Mouse (Mus musculus) liver, embryonic 13.5 days (tissue): Measurements from ENCODE around the gene Bckdhb. TPM values are rescaled to one million over a fixed set of nuclear protein-coding genes. Genes with fewer than 3 reads are reported as not detected.
"Not testable (repeated sequence)": the region's sequence is repeated elsewhere in the genome, so short reads cannot be mapped to it uniquely, and the experiment has no call there.

Experiments
- ATAC-seq: fragments of 200-750 bp; cut with Nextera tagmentation; 2 replicates; pipeline ENCODE4 v1.8.0; 2017; ENCODE audit warnings: low read depth, mild to moderate bottlenecking, moderate number of reproducible peaks, moderate library complexity
- DNase-seq: peaks from one replicate; pipeline ENCODE4 v3.0.0; 2022
- H3K27ac ChIP-seq: fragments of 300-500 bp; sonication (generic); 2 replicates; pipeline ENCODE4 v1.5.1; 2015; ENCODE audit warnings: moderate library complexity, mild to moderate bottlenecking, inconsistent platforms
- H3K27me3 ChIP-seq: fragments of 300-500 bp; sonication (generic); 2 replicates; pipeline ENCODE4 v1.6.1; 2015; ENCODE audit warnings: mild to moderate bottlenecking, inconsistent platforms
- H3K36me3 ChIP-seq: fragments of 300-500 bp; sonication (generic); 2 replicates; pipeline ENCODE4 v1.6.1; 2015; ENCODE audit warnings: mild to moderate bottlenecking, inconsistent platforms
- H3K4me1 ChIP-seq: fragments of 300-500 bp; sonication (generic); replicated peaks from 2 replicates; pipeline ENCODE4 v1.6.1; 2015; ENCODE audit warnings: inconsistent platforms
- H3K4me2 ChIP-seq: fragments of 300-500 bp; sonication (generic); 2 replicates; pipeline ENCODE4 v1.6.1; 2015; ENCODE audit warnings: inconsistent platforms, mild to moderate bottlenecking, moderate library complexity
- H3K4me3 ChIP-seq: fragments of 300-500 bp; sonication (generic); replicated peaks from 2 replicates; pipeline ENCODE4 v1.5.1; 2015; ENCODE audit warnings: mild to moderate bottlenecking, inconsistent platforms
- H3K9ac ChIP-seq: fragments of 300-500 bp; sonication (generic); 2 replicates; pipeline ENCODE4 v1.6.1; 2015; ENCODE audit warnings: mild to moderate bottlenecking, inconsistent platforms
- H3K9me3 ChIP-seq: fragments of 300-500 bp; sonication (generic); replicated peaks from 2 replicates; pipeline ENCODE4 v1.6.1; 2016; ENCODE audit warnings: inconsistent platforms
- WGBS: fragments of 180-500 bp; shearing (Covaris S2); methylation state at CpG from one replicate; pipeline ENCODE4 v1.1.7; 2015; ENCODE audit not compliant: insufficient replicate concordance; 5-methylcytosine and 5-hydroxymethylcytosine counted together
- polyA plus RNA-seq: library from polyadenylated mRNA; unstranded; fragments of >200 nt; fragmentation: Nextera tagmentation; extraction: Ambion mirVana; gene quantifications from 2 replicates; pipeline ENCODE4 v1.2.1, GENCODE M21; 2015

Bckdhb gene
- polyA plus RNA-seq, 1 experiment from 2014 or later = 21.9 TPM

- Histone ChIP-seq H3K27me3 (no peaks in the 10 kb centered on the region), H3K27ac (no peak overlapping the region), H3K4me2 (no peak overlapping the region), H3K4me3 (no peak overlapping the region), H3K9me3 (no peaks in the 10 kb centered on the region), H3K9ac (no peak overlapping the region), H3K36me3 (no peaks in the 10 kb centered on the region), H3K4me1 (peaks cover 4% of the 10 kb centered on the region; the same call in 1 of the 2 replicates)
- no peak for ATAC-seq
- 60% methylated on average over 3 of the region's 3 CpGs for WGBS
- no peak for DNase-seq
Measured at GRCm38 (mm10) chr9:84047436-84047835, 122.5 kb downstream of the Bckdhb start.

GRCm38 (mm10) chr9:84049142-84049541, 124.2 kb downstream of the Bckdhb start:
- 27% methylated on average over 1 of the region's 1 CpGs for WGBS
- no peak overlapping the region for H3K4me3 ChIP-seq
- no peaks in the 10 kb centered on the region for H3K36me3 ChIP-seq
- ATAC-seq (no peak), DNase-seq (no peak)
- H3K4me1 ChIP-seq = no peaks in the 10 kb centered on the region
- H3K9me3 ChIP-seq = no peaks in the 10 kb centered on the region
- H3K4me2 ChIP-seq = no peak overlapping the region
- H3K9ac ChIP-seq = no peak overlapping the region
- no peaks in the 10 kb centered on the region for H3K27me3 ChIP-seq
- H3K27ac ChIP-seq = no peak overlapping the region

- no peaks in the 10 kb centered on the region for H3K4me1 ChIP-seq
- no peaks in the 10 kb centered on the region for H3K9me3 ChIP-seq
- H3K27me3 ChIP-seq = no peaks in the 10 kb centered on the region
- no peak overlapping the region for H3K27ac ChIP-seq
- ATAC-seq (no peak), DNase-seq (no peak)
- no peaks in the 10 kb centered on the region for H3K36me3 ChIP-seq
- WGBS = 80% methylated on average over 18 of the region's 18 CpGs
- H3K4me3 ChIP-seq = no peak overlapping the region
- H3K9ac ChIP-seq = no peak overlapping the region
- H3K4me2 ChIP-seq = no peak overlapping the region
Measured at GRCm38 (mm10) chr9:84050867-84051635, 126.1 kb downstream of the Bckdhb start.

GRCm38 (mm10) chr9:84055125-84055807, 130.3 kb downstream of the Bckdhb start:
- no peaks in the 10 kb centered on the region for H3K36me3 ChIP-seq
- no peak overlapping the region for H3K27ac ChIP-seq
- no peak overlapping the region for H3K4me3 ChIP-seq
- no peak overlapping the region for H3K9ac ChIP-seq
- H3K27me3 ChIP-seq = no peaks in the 10 kb centered on the region
- H3K4me1 ChIP-seq = no peaks in the 10 kb centered on the region
- ATAC-seq (no peak), DNase-seq (no peak)
- 77% methylated on average over 7 of the region's 7 CpGs for WGBS
- H3K4me2 ChIP-seq = no peak overlapping the region
- H3K9me3 ChIP-seq = no peaks in the 10 kb centered on the region

- not testable (repeated sequence) for DNase-seq, H3K27ac ChIP-seq, H3K9me3 ChIP-seq, H3K27me3 ChIP-seq, ATAC-seq, H3K4me3 ChIP-seq, H3K36me3 ChIP-seq, H3K9ac ChIP-seq, H3K4me2 ChIP-seq
- WGBS = 56% methylated on average over 4 of the region's 4 CpGs
- peaks cover 12% of the 10 kb centered on the region for H3K4me1 ChIP-seq
Measured at GRCm38 (mm10) chr9:84060781-84061180, 135.8 kb downstream of the Bckdhb start.

- H3K27ac ChIP-seq = no peak overlapping the region
- no peaks in the 10 kb centered on the region for H3K27me3 ChIP-seq
- DNase-seq (no peak), ATAC-seq (no peak)
- WGBS = 66% methylated on average over 3 of the region's 3 CpGs
- no peaks in the 10 kb centered on the region for H3K36me3 ChIP-seq
- no peak overlapping the region for H3K9ac ChIP-seq
- H3K4me2 ChIP-seq = no peak overlapping the region
- no peaks in the 10 kb centered on the region for H3K9me3 ChIP-seq
- H3K4me1 ChIP-seq = peaks cover 12% of the 10 kb centered on the region
- no peak overlapping the region for H3K4me3 ChIP-seq
Measured at GRCm38 (mm10) chr9:84063617-84064016, 138.7 kb downstream of the Bckdhb start.

- no peak overlapping the region for H3K27ac ChIP-seq
- 82% methylated on average over 4 of the region's 4 CpGs for WGBS
Measured at GRCm38 (mm10) chr9:84064113-84064512, 139.2 kb downstream of the Bckdhb start.

GRCm38 (mm10) chr9:84070247-84070646, 145.3 kb downstream of the Bckdhb start:
- Histone ChIP-seq H3K4me2 (no peak overlapping the region), H3K4me1 (no peaks in the 10 kb centered on the region; the same call in 1 of the 2 replicates), H3K9ac (no peak overlapping the region), H3K4me3 (no peak overlapping the region), H3K36me3 (no peaks in the 10 kb centered on the region), H3K27me3 (no peaks in the 10 kb centered on the region), H3K27ac (no peak overlapping the region), H3K9me3 (no peaks in the 10 kb centered on the region)
- DNase-seq (no peak), ATAC-seq (no peak)
- 72% methylated on average over 6 of the region's 6 CpGs for WGBS

More at GRCm38 (mm10) chr9:84064113-84064512, 139.2 kb downstream of the Bckdhb start:
- peaks cover 12% of the 10 kb centered on the region for H3K4me1 ChIP-seq
- ATAC-seq (no peak), DNase-seq (no peak)
- H3K4me3 ChIP-seq = no peak overlapping the region
- no peaks in the 10 kb centered on the region for H3K27me3 ChIP-seq
- no peak overlapping the region for H3K9ac ChIP-seq
- no peaks in the 10 kb centered on the region for H3K9me3 ChIP-seq
- no peaks in the 10 kb centered on the region for H3K36me3 ChIP-seq
- H3K4me2 ChIP-seq = no peak overlapping the region

- Histone ChIP-seq H3K27me3 (no peaks in the 10 kb centered on the region), H3K36me3 (no peaks in the 10 kb centered on the region), H3K9ac (no peak overlapping the region), H3K4me1 (no peaks in the 10 kb centered on the region), H3K4me2 (no peak overlapping the region), H3K4me3 (no peak overlapping the region), H3K27ac (no peak overlapping the region), H3K9me3 (no peaks in the 10 kb centered on the region)
- DNase-seq (no peak), ATAC-seq (no peak)
- WGBS = 70% methylated on average over 5 of the region's 5 CpGs
Measured at GRCm38 (mm10) chr9:84070740-84071139, 145.8 kb downstream of the Bckdhb start.

GRCm38 (mm10) chr9:84072534-84072933, 147.6 kb downstream of the Bckdhb start:
- no peak overlapping the region for H3K4me3 ChIP-seq
- H3K9me3 ChIP-seq = no peaks in the 10 kb centered on the region
- H3K9ac ChIP-seq = no peak overlapping the region
- no peaks in the 10 kb centered on the region for H3K4me1 ChIP-seq
- DNase-seq = no peak
- no peaks in the 10 kb centered on the region for H3K36me3 ChIP-seq
- no peak overlapping the region for H3K27ac ChIP-seq
- H3K4me2 ChIP-seq = no peak overlapping the region
- no peaks in the 10 kb centered on the region for H3K27me3 ChIP-seq
- ATAC-seq = no peak
- 91% methylated on average over 6 of the region's 6 CpGs for WGBS

GRCm38 (mm10) chr9:84073237-84073636, 148.3 kb downstream of the Bckdhb start:
- no peak for DNase-seq
- no peaks in the 10 kb centered on the region for H3K4me1 ChIP-seq
- H3K27ac ChIP-seq = no peak overlapping the region
- H3K27me3 ChIP-seq = no peaks in the 10 kb centered on the region
- no peaks in the 10 kb centered on the region for H3K36me3 ChIP-seq
- H3K9me3 ChIP-seq = no peaks in the 10 kb centered on the region
- H3K9ac ChIP-seq = no peak overlapping the region
- 84% methylated on average over 9 of the region's 9 CpGs for WGBS
- ATAC-seq = no peak
- H3K4me2 ChIP-seq = no peak overlapping the region
- H3K4me3 ChIP-seq = no peak overlapping the region

- 72% methylated on average over 4 of the region's 4 CpGs for WGBS
- ATAC-seq = no peak
- H3K9me3 ChIP-seq = no peaks in the 10 kb centered on the region
Measured at GRCm38 (mm10) chr9:84083551-84083950, 158.6 kb downstream of the Bckdhb start.

More at GRCm38 (mm10) chr9:84083551-84083950, 158.6 kb downstream of the Bckdhb start:
- Histone ChIP-seq H3K36me3 (no peaks in the 10 kb centered on the region), H3K27ac (no peak overlapping the region), H3K4me1 (no peaks in the 10 kb centered on the region), H3K4me3 (no peak overlapping the region), H3K9ac (no peak overlapping the region), H3K27me3 (no peaks in the 10 kb centered on the region), H3K4me2 (no peak overlapping the region)
- DNase-seq = no peak
